Mouse (Mus musculus) cortical plate, adult 2 months (tissue): Measurements from ENCODE around the gene Ccn1.

ENCODE experiments used
- CTCF ChIP-seq: fragments of 200-500 bp; IDR thresholded peaks from 2 replicates; pipeline ENCODE4 v1.5.1; 2011; ENCODE audit warnings: mild to moderate bottlenecking, control low read depth, low read length; ENCODE audit not compliant: insufficient read depth; ENCODE audit errors: extremely low read depth
- POLR2A ChIP-seq: fragments of 200-500 bp; IDR thresholded peaks from 2 replicates; pipeline ENCODE4 v1.6.1; 2011; ENCODE audit warnings: mild to moderate bottlenecking, low read length, control low read depth; ENCODE audit not compliant: insufficient read depth; ENCODE audit errors: extremely low read depth

DNA sequence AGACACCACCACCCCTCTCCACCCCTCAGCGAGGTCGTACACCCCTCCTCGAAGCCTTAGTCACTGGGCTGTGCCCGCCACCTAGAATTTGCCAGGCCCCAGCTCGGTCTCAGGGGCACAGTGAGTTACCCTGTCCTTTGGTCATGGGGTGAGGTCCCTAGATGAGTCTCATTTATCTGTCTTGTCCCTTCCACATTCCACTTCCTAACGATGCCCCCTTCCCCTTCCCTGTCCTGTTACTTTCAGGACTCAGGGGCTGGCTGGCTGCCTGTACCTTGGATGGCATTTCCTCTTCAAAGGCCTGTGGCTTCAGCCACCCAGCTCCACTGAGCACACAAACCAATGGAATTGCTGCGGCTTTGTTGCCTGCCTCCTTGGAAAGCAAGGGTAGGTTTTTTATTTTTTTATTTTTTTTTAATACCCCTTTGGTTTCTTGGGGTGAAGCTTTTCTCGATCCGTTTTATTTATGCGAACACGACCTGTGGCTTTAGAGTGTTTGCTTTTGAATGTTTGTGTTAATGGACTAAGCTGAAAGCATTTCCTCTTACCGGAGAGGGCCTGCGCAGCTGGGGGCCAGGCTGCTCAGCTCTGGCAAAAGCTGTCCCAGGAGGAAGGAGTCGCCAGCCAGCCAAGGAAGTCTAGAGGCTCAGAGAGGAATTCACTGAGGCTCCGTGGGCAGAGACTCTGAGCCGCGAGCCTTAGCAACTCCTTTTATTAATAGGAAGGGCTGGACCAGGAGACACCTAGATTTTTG lies 35.2 kb downstream of the Ccn1 start:
- TF ChIP-seq CTCF (no peak), POLR2A (no peak)
